Mouse (Mus musculus) spleen, adult 2 months (tissue): ENCODE measurements around the gene Gm48551.

ENCODE experiments used
- CTCF ChIP-seq: fragments of 200-500 bp; IDR thresholded peaks from 2 replicates; pipeline ENCODE4 v1.5.1; 2011; ENCODE audit warnings: mild to moderate bottlenecking, inconsistent platforms; ENCODE audit not compliant: insufficient read depth, insufficient read length, insufficient replicate concordance; ENCODE audit errors: extremely low read depth
- POLR2A ChIP-seq: fragments of 200-500 bp; IDR thresholded peaks from 2 replicates; pipeline ENCODE4 v1.6.1; 2011; ENCODE audit warnings: low read depth, low read length, inconsistent platforms

GRCm38 (mm10) chr10:81428507-81428870 is 44.2 kb downstream of the Gm48551 start:
- TF ChIP-seq CTCF = no peak
- no peak for TF ChIP-seq POLR2A
